Mouse (Mus musculus): Measurements from ENCODE around the gene Ush2a.

Ush2a gene

DNA sequence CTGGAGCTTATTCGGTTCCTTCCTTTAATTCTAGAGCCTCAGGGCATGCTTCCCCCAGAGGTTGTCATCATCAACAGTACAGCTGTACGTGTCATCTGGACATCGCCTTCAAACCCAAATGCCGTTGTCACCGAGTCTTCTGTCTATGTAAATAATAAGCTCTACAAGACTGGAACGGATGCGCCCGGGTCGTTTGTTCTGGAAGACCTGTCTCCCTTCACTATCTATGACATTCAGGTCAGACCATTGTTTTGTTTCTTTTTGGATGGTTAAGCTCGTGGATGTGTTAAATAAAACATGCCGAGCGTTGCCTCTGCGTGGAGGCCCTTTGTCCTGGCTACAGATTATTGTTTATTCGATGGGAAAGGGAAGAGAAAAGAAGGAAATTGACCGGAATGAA lies 493.2 kb downstream of the Ush2a start:
- DNase-seq (ENCODE audit: extremely low read depth, insufficient read length, low spot score): no peak

DNA sequence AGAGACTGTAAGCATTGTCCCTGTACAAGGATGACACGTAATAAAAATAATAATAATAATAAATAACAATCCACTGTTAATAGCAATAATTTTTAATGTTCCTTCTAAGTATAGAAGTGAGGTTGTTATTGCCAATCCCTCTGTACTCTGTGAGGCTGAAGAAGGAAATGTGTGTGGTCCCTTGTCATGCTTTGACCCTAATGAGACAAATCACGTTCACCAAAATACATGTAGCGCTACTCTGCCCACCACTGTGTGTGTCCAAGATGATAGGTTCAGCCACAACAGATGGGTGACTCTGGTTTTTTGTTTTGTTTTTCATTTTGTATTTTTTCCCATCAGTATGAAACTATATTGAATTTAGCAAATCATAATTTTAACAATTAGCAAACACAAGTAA lies 498.7 kb downstream of the Ush2a start:
- no peak for DNase-seq (ENCODE audit: extremely low read depth, insufficient read length, low spot score)

DNA sequence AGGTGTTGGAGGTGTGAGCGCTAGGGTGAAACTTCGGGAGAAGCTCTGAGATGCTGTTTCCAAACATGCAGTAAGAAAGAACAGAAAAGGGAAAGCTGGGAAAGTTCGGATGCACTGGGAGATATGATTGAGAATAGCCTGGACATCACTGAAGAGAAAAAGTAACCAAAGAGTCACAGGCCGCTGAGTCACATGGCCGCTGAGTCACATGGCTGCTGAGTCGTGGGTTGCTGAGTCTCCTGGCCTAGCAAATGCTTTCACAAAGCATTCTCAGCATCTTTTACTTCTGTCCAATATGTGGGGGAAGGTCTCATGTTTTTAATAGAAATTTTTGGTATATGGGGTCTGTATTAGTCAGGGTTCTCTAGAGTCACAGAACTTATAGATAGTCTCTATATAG lies 500.6 kb downstream of the Ush2a start:
- DNase-seq (ENCODE audit: extremely low read depth, insufficient read length, low spot score): no peak

DNA sequence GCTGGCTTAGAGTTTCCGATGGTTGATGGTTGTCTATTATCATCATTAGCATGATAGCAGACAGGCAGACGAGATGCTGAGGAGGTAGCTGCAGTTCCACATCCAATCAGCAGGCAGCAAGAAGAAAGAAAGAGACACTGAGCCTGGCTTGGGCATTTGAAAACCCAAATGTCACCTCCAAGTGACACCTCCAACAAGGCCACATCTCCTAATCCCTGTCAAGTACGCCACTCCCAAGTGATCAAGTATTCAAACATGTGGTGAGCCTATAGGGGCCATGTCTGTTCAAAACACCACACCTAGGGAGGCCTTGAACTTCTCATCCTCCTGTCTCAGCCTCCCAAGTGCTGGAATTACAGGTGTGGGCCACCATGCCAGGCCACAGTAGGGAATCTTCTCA lies 501.9 kb downstream of the Ush2a start:
- no peak for DNase-seq (ENCODE audit: extremely low read depth, insufficient read length, low spot score)

DNA sequence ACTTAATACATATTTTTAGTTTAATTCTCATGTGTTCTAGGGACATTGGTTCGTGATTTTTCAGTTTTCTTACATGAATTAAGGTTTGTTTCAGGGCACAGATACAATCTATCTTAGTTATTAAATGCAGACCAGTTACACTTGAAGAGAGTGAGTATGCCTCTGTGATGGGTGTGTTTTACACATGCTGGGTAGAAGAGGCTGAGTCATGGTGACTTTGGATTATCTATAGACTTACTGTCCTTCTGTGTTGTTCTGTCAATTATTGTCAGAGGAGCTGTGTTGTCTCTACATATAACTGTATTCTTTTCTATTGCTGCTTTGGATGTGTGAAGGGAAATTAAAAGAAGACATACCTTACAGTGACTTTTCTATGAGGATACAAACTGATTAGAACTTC lies 509.0 kb downstream of the Ush2a start:
- DNase-seq (ENCODE audit: extremely low read depth, insufficient read length, low spot score): no peak

DNA sequence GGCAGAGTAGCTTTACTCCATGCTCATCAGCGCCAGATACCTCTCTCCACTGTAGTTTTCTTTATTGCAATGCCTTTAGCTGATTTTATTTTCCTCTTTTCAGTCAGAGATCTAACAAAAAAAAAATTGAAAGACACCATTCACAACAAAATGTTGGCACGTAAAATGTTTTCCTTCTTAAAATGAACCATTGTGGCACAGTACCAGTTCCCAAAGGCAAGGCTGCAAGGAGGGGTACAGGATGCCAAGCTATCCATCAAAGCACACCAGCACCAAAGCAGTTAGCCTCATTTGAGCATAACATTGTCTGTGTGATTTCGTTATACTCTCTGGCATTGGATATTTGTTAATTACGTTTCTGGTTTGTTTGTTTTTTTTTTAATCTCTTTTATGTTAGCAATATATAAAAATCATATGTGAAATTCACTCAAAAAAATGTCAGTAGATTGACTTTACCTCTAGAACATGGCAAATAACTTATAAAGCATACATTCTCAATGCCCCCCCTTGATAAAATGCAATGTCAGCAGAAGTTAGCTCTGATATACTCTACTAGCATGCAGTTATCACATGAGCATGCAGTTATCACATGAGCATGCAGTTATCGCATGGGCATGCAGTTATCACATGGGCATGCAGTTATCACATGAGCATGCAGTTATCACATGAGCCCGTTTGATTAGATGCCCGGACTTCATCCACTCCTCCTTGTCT lies 510.9 kb downstream of the Ush2a start:
- DNase-seq (ENCODE audit: extremely low read depth, insufficient read length, low spot score): no peak

DNA sequence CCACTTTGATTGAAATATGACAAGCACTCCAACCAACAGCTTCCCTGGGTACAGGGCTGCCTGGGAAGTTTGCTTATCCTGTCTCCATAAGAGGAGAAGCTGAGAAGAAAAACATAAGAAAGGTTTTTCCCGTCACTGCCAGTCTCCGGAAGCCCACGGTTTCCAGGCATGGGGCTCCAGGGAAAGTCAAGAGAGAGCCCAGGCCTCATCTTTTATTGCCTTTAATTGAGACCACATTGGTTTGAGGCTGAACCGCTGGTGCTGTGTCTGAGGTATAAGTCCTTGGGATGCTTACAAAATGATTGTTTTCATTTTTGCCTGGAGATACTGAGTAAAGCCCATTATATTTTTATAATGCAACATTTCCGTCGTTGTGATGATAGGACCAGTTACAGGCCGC lies 511.8 kb downstream of the Ush2a start:
- DNase-seq (ENCODE audit: extremely low read depth, insufficient read length, low spot score): no peak

DNA sequence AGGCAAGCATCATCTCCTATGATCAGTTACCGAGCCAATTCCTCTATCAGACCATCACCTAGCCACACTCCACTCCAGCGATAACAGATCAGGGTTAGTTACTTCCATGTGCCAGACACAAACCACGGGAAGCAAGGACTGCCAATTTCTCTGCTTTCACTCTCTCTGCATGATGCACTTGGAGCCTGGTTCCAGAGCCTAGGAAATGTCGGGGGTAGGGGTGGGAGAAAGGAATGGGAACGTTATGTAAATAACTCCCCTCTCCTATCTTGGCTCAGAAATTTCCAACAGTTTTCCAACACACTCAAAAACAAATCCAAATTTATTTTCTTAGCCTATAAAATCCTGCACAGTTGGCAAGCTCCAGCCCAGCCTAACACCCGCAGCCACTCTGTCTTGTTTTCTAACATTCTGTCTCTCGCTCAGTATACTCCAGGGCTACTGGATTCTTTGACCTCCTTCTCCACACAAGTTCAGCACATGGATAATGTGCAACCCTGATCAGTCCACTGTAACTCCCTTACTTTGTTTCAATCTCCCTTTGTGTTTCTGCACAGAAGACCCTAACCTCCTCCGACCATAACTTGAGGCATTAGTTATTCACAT lies 515.8 kb downstream of the Ush2a start:
- DNase-seq (ENCODE audit: extremely low read depth, insufficient read length, low spot score): no peak

DNA sequence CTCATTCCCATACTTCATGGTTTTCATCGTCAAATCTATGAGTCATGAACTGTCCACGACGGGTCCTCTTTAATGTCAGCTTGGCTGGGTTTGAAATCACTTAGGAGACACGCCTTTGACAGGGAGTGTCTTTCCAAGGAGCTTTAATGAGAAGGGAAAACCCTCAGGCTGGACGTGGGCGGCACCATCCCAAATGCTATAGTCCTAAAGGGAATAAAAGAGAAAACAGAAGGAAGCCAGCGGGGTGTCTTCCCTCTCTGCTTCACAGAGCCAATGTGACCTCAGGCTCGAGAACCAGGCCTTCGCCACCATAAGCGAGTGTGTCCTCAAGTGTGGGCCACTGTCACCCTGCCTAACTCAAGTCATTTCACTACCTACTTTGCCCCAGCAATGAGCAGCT lies 523.2 kb downstream of the Ush2a start:
- no peak for DNase-seq (ENCODE audit: extremely low read depth, insufficient read length, low spot score)

DNA sequence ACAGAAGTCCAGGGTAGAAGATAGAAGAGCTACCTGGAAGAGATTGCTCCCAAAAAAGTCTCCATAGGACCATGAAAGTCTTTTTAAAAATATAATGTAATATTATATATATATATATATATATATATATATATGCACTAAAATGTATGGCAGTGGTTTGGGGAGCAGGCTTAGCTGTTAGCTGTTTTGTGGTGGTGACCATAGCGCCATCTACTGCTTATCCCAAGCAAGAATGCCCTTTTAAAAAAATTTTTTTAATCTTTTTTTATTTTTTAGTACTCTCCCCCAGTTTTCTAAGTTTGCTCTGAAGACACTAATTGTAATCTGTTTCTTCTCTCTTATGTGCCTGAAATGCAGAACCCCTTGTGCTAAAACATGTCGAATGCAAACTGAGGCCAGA lies 543.2 kb downstream of the Ush2a start:
- no peak for DNase-seq (ENCODE audit: extremely low read depth, insufficient read length, low spot score)

DNA sequence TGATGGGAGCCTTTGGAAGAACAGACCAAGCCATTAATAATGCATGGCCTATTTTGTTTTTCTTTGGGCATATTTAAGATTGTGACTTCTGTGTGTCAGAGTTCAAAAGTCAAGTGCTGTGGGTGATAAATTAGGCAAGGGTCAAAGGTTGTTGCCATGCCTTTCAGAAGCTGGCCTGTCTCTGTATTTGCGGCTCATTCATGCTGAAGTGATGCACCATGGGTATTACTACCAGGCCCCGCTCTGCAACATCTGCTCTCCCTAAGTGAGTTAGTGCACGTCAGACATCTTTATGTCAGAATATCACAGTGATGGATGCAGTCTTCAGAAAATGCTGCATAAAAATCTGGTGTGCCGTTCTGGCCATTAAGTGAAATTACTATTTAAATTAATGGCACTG lies 544.0 kb downstream of the Ush2a start:
- DNase-seq (ENCODE audit: extremely low read depth, insufficient read length, low spot score): no peak

DNA sequence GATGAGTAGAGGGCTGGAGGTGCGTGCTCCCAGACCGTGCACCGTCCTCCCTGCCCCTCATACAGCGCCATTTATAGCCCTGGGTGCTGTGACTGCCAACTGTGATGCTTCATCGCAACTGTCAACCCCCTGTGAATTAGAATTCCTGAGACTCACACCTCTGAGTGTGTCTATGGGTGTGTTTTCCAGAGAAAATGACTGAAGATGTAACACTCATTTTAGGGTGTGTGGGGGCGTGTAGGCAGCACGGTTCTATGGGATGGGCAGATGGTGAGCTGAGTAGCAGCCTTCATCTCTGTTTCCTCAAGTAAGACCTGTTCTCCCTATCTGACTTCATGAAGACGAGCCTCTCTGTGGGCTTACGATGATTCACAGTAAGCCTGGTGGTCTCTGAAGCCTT lies 548.8 kb downstream of the Ush2a start:
- DNase-seq (ENCODE audit: extremely low read depth, insufficient read length, low spot score): no peak

DNA sequence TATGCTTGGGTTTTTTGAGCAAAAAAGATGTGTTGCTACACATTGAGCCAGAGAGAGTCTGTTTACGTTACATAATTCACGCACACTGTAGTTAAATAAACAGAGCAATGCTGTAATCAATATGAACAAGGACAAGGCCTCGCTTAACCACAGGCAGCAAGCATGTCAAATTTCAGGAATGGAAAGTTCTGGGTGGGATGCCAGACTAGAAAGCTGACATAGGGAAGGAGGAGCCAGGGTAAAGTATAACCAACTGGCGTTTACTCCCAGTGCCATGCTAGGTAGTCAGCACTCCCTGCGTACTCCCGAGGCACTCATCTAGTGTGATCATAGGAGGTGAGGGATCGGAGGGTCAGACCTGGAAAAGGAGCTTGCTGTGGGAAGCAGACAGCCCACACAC lies 553.2 kb downstream of the Ush2a start:
- no peak for DNase-seq (ENCODE audit: extremely low read depth, insufficient read length, low spot score)

DNA sequence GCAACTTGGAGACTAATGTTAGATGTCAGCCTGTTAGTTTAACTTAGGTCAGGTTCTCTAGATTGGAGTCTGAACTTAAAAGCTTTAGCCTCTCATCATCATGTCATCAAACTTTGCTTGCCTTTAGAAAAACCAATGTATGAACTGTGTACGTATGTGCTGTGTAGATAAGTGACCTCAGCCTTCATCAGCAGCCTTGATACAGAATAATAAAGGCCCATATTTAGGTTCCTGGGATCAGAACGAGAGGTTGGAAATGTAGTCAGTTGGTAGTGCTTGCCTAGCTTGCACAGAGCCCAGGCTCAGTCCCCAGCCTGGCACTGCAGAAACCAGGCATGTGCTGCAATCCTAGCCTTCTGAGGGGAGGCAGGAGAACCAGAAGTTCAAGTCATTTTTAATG lies 562.4 kb downstream of the Ush2a start:
- DNase-seq (ENCODE audit: extremely low read depth, insufficient read length, low spot score): no peak

DNA sequence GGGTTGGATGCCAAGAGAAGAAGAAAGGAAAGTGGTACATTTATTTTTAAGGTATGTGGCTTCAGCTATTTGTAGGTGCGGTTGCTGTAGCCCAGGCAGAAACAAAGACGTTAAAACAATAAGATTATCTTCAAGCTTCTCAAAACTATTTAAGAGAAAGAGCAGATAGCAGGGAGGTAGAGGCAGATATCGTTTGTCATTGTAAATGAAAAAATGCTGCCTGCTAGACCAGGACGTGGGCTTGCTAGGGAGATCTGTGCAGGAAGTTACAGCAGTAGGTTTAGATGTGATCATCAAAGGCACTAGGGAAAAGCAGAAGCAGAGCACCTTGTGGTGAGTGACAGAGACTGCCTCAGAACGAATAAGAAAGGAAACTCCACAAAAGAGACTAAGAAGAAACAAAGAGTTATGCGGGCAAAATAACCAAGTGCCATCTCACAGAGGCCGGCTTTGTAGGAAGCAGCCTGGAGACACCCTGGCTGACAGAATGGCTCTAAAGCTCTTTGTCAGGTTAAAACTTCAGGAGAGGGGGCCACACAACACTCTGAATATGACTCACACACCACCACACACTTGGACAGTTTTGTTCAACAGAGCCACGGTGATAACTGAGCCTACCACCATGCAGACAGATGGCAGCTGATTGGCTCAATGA lies 563.2 kb downstream of the Ush2a start:
- no peak for DNase-seq (ENCODE audit: extremely low read depth, insufficient read length, low spot score)

DNA sequence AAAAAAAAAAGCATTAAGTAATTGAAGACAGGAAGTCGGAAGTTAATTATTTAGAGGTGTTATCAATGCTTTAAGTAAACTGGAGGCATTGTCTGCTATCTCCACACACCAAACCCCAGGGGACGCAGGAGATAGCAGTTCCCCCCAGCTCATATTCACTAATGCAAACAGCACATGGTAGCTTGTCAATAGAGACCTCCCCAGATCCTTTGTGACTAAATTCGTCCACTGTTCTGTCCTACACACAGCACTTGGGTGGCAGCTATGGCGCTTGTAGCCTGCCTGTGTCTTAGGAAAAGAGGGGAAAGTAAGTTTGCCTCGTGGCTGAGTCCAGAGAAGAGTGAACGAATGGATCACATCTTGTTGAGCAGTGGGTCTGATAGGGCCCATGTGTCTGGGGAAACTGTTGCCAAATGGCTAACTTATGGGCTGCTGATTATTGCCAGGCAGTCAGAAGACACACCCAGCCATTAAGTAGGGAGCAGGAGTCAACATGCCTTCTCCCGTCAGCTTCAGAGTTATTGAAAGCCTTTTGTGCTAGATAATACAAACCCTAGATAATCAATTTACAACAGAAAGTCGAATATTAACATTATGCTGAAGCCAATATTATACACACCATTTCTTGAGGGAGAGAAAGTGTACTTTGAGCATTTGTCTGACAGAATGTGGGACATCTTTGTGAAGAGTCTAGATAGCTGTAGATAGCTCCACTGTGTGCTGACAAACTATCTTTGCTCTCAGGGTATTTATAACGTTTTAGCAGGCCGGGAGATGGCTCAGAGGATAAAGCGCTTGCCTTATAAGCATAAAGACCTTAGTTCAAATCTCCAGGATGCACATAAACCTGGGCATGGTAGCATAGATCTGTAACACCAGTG lies 568.9 kb downstream of the Ush2a start:
- no peak for DNase-seq (ENCODE audit: extremely low read depth, insufficient read length, low spot score)

DNA sequence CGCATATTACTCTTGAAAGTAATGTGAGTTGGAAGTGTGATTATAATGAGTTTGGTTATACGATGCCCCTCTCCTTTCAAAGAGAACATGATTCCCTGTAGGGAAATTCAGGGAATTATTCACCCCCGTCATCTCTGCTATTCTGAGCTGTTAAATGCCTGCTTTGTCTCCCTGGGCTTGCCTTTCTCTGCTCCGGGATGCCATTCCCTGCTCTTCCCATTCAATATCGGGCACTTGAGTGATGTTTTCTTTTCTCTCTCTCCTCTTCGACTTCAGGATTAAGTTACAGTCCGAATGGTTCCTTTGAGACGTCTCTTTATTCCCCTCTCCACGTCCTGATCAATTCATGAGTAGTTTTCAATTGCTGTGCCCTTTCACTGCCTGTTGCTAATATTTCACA lies 572.1 kb downstream of the Ush2a start:
- DNase-seq (ENCODE audit: extremely low read depth, insufficient read length, low spot score): no peak

DNA sequence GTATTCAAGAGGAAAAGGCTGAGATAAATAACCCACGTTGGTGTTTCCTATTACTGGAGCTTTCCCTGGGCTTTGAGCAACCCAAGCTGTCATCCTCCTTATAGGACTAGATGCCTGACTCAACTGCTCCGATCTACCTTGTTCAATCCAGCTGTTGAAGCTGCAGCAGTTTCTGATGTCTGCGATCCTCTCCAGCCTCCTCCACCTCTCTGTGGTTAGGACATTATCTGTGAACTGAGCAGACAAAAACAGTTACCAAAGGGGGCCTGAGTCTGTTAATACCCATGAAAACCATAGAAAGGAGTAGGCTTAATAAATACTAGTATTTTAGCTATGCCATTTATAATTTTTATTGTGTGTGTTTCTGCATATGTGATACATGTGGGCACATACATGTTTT lies 572.9 kb downstream of the Ush2a start:
- no peak for DNase-seq (ENCODE audit: extremely low read depth, insufficient read length, low spot score)

DNA sequence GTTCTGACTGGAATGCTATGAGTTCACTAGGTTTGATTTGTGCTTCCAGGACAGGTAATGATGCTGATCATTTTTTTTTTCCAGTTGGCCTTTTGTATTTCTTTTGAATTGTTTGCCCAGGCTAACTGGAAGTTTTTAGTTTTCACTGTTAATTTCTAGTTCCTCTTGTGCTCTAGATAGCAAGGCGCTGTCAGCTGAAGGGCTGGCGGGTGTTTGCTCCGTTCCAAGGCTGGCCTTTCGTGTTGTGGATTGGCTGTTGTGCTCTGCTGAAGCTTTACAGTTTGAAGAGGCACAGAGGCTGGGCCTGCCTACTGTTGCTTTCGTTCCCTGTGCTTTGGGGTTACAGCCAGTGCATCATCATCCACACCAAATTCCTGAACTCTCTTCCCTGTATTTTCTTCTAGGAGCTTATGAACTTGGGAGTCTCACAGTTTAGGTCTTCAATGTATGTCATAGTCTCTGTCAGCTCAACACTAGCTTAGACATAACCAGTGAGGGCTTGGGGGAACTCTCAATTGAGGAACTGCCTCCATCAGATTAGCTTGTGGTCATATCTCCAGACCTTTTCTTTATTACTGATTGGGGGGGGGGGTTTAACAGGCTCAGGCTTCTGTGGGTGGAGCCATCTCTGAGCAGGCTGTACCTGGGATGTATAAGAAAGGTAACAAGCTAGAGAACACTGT lies 575.9 kb downstream of the Ush2a start:
- DNase-seq (ENCODE audit: extremely low read depth, insufficient read length, low spot score): no peak

DNA sequence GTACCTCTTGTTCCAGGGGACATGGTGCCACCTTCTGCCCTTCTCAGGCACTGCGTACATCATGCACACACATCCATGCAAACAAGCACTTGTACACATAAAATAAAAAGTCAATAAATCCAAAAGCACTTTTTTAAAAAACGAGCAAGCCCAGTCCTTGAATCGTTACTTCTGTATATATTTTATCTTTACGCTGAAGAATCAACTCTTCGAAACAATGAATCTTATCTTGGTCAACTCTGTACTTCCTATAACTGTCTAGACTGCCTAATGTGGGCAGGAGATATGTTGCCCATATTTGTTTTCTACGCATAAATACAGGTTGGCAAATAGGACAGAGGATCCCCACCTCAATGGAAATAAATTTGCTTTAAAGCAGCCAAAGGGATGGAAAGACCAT lies 585.4 kb downstream of the Ush2a start:
- DNase-seq (ENCODE audit: extremely low read depth, insufficient read length, low spot score): no peak

DNA sequence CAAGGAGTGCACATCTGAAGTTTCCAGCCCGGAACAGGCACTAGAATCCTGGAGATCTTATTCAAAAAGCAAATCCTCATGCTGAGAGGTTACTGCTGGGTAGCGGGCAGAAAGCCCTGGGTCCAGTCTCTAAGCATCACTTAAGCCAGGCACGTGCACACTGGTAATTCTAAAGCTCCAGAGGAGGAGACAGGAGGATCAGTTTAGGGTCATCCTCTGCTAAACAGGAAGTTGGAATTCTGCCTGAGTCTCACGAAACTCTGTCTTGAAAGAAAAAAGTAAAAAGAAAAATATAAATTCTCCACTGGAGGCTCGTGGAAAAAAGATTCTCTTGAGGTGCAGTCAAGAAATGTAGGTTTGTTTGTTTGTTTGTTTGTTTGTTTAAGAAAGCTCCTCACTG lies 591.0 kb downstream of the Ush2a start:
- DNase-seq (ENCODE audit: extremely low read depth, insufficient read length, low spot score): no peak
